Mouse (Mus musculus): ENCODE measurements around the gene Rnf186.

DNA sequence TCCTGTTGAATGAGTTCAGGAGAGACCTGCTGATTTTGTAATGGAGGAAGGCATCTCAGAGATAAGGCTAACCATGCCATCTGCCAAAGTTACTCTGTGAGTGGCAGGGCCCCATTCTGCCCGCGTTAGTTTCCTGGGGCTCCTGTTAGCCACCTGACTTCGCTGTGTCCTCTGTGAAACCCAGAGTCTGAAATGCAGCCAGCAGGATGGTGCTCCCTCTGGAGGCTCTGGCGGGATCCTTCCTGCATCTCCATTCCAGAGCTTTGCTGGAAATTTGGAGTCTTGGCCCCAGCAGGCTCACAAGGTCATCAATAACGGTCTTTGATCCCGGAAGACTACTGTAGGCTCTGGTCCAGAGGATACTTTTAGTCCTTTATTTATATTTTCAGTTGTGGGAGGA lies 34.5 kb downstream of the Rnf186 start:
- TF ChIP-seq CTCF (IDR thresholded peaks at IDR 0.05; ENCODE audit: low read depth) (peak; percentile 70), EP300 (optimal IDR thresholded peaks at IDR 0.05) (no peak)

All from stomach, postnatal 0 days (tissue).